Mouse (Mus musculus): Measurements from ENCODE around the gene Zfp266. TPM values are rescaled to one million over a fixed set of nuclear protein-coding genes. Genes with fewer than 3 reads are reported as not detected.
"Not testable (repeated sequence)": the region's sequence is repeated elsewhere in the genome, so short reads cannot be mapped to it uniquely, and the experiment has no call there.

Zfp266 gene
- 67.5 and 83.3 TPM in 2 replicates for total RNA-seq (2014; rRNA removed)
- 50.9 and 51.4 TPM in 2 replicates for polyA plus RNA-seq (2015; fragmentation: Nextera tagmentation; extraction: Ambion mirVana)

DNA sequence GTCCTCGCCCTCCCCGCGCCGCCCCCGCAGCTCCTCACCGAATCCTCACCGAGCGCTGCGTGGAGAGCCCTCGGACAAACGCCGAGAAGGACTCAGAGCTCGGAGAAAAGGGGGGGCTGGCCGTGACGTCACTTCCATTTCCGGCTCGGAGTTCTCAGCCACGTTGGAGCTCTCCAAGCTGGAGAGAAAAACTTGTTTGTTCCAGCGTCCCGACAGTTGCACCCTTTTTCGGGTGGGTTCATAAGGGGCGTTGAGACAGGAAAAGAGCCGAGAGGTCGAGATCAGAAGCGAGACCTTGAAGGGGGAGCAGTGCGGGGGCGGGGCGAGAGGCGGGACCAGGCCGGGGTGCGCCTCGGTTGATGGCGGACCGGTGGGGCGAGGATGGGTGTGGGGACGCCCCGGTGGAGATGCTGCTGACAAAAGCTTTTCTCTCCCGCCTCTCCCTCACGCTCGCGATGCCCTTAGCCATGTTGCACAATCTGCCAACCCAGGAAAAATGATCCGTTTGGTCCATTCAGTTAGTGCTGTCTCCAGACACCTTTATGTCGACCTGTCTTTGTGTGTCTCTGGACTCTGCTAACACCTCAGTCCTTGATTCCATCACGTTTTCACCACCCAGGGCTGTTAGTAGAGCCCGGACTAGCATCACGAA is at the start of gene Zfp266:
Gene Zfp266, minus strand, starts transcription at position 112 of the 652 bp plus-strand sequence.
- H3K4me2 ChIP-seq (ENCODE audit: low read depth, low read length), result peak within 1 kb of the TSS; percentile 88
- WGBS, result under 1% methylated on average over 45 of the region's 46 CpGs
- H3K9ac ChIP-seq (replicated peaks; ENCODE audit: low read length), result peak within 1 kb of the TSS; percentile 94
- H3K27me3 ChIP-seq (ENCODE audit: insufficient read depth, low read length), result no peaks in the 10 kb centered on the region
- H3K27ac ChIP-seq, result peak within 1 kb of the TSS; percentile 97
- no peaks in the 10 kb centered on the region for H3K36me3 ChIP-seq (ENCODE audit: insufficient read depth, low read length)
- DNase-seq (ENCODE audit: low spot score) (peak; percentile 95), ATAC-seq (peak; percentile 96)
- H3K4me1 ChIP-seq (ENCODE audit: insufficient read depth, low read length), result peaks cover 17% of the 10 kb centered on the region
- peak within 1 kb of the TSS; percentile 87 for H3K4me3 ChIP-seq (ENCODE audit: low read length)
- no peaks in the 10 kb centered on the region for H3K9me3 ChIP-seq (ENCODE audit: low read length)
- TF ChIP-seq CTCF (IDR thresholded peaks at IDR 0.05; ENCODE audit: low read depth), result no peak

DNA sequence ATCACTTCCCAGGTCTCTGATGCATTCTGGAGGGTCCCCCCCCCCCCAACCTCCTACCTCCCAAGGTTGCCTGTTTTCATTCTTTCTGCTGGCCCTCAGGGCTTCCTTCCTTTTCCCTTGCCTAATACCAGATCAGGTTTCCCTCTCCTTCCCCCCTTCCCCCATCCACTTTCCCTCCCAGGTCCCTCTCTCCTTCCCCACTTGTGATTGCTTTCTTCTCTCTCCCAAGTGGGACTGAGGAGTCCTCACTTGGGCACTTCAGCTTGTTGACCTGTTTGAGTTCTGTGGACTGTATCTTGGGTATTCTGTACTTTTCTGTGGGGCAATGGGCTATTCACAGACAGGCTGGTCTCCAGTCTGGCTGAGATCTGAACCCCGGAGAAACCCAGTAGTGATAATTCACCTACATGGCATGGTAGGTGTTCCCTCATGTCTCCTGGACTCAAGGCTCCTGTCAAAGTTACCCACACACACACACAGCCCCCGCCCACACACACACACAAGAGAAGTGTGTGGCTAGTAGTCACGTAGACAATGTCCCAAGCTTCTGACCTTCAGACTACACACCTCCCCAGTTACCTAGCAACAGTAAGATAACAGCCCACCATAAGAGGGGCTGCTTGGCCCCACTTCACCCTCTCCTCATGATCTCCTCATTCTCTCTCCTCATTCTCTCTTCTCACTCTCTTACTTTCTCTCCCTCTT is 44.3 kb upstream of the Zfp266 start:
- DNase-seq (ENCODE audit: low spot score); H3K27me3 ChIP-seq (ENCODE audit: insufficient read depth, low read length); H3K36me3 ChIP-seq (ENCODE audit: insufficient read depth, low read length); H3K9ac ChIP-seq (replicated peaks; ENCODE audit: low read length); H3K4me1 ChIP-seq (ENCODE audit: insufficient read depth, low read length); H3K4me3 ChIP-seq (ENCODE audit: low read length); H3K9me3 ChIP-seq (ENCODE audit: low read length); H3K4me2 ChIP-seq (ENCODE audit: low read depth, low read length); ATAC-seq; H3K27ac ChIP-seq: not testable (repeated sequence)
- 66% methylated on average over 3 of the region's 3 CpGs for WGBS

- no peak overlapping the region for H3K9ac ChIP-seq (replicated peaks; ENCODE audit: low read length)
- no peaks in the 10 kb centered on the region for H3K36me3 ChIP-seq (ENCODE audit: insufficient read depth, low read length)
- no peak for TF ChIP-seq CTCF (IDR thresholded peaks at IDR 0.05; ENCODE audit: low read depth)
- no peaks in the 10 kb centered on the region for H3K27me3 ChIP-seq (ENCODE audit: insufficient read depth, low read length)
- ATAC-seq (no peak), DNase-seq (ENCODE audit: low spot score) (no peak)
- no peak overlapping the region for H3K4me3 ChIP-seq (ENCODE audit: low read length)
- H3K4me2 ChIP-seq (ENCODE audit: low read depth, low read length), result no peak overlapping the region
- H3K9me3 ChIP-seq (ENCODE audit: low read length), result no peaks in the 10 kb centered on the region
- no peak overlapping the region for H3K27ac ChIP-seq
- no peaks in the 10 kb centered on the region for H3K4me1 ChIP-seq (ENCODE audit: insufficient read depth, low read length)
- 81% methylated on average over 5 of the region's 5 CpGs for WGBS
Measured at GRCm38 (mm10) chr9:20562177-20562576, 41.0 kb upstream of the Zfp266 start.

- no peak overlapping the region for H3K4me2 ChIP-seq (ENCODE audit: low read depth, low read length)
- no peak overlapping the region for H3K4me3 ChIP-seq (ENCODE audit: low read length)
- no peaks in the 10 kb centered on the region for H3K4me1 ChIP-seq (ENCODE audit: insufficient read depth, low read length)
- TF ChIP-seq CTCF (IDR thresholded peaks at IDR 0.05; ENCODE audit: low read depth), result no peak
- DNase-seq (ENCODE audit: low spot score) (no peak), ATAC-seq (no peak)
- no peak overlapping the region for H3K9ac ChIP-seq (replicated peaks; ENCODE audit: low read length)
- 82% methylated on average over 1 of the region's 1 CpGs for WGBS
- H3K27ac ChIP-seq, result no peak overlapping the region
- H3K36me3 ChIP-seq (ENCODE audit: insufficient read depth, low read length), result no peaks in the 10 kb centered on the region
- H3K9me3 ChIP-seq (ENCODE audit: low read length), result no peaks in the 10 kb centered on the region
- H3K27me3 ChIP-seq (ENCODE audit: insufficient read depth, low read length), result no peaks in the 10 kb centered on the region
Measured at GRCm38 (mm10) chr9:20552698-20553097, 31.5 kb upstream of the Zfp266 start.

- H3K9me3 ChIP-seq (ENCODE audit: low read length), result no peaks in the 10 kb centered on the region
- WGBS, result 63% methylated on average over 5 of the region's 5 CpGs
- H3K9ac ChIP-seq (replicated peaks; ENCODE audit: low read length), result no peak overlapping the region
- no peaks in the 10 kb centered on the region for H3K36me3 ChIP-seq (ENCODE audit: insufficient read depth, low read length)
- no peaks in the 10 kb centered on the region for H3K4me1 ChIP-seq (ENCODE audit: insufficient read depth, low read length)
- TF ChIP-seq CTCF (IDR thresholded peaks at IDR 0.05; ENCODE audit: low read depth), result no peak
- no peak for ATAC-seq
- no peaks in the 10 kb centered on the region for H3K27me3 ChIP-seq (ENCODE audit: insufficient read depth, low read length)
- DNase-seq (ENCODE audit: low spot score), result no peak
- no peak overlapping the region for H3K4me3 ChIP-seq (ENCODE audit: low read length)
- no peak overlapping the region for H3K27ac ChIP-seq
- H3K4me2 ChIP-seq (ENCODE audit: low read depth, low read length), result no peak overlapping the region
Measured at GRCm38 (mm10) chr9:20551781-20552275, 30.6 kb upstream of the Zfp266 start.

DNA sequence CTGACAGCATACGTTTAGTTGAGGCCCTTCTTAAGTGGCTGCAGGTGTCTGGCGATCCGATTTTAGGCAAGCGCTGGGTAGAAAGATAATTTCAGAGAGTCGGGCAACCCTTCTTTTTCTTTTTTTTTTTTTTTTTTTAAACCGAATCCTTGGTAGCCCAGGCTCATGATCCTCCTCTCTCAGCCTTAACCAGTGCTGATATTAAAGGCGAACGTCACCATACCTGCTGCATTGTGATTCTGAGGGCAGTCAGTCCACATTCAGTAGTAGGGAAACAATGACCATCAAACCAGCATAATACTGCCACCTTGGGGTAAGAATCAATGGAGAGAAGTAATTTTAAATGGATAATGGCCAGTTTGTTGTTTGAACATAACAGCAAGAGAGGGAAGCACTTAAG is 23.9 kb upstream of the Zfp266 start:
- peak overlapping the region; percentile 42 for H3K4me3 ChIP-seq (ENCODE audit: low read length)
- DNase-seq (ENCODE audit: low spot score) (peak; percentile 68), ATAC-seq (0 out of 2 replicates have a peak, but pooled peaks have one; percentile 42)
- 21% methylated on average over 8 of the region's 8 CpGs for WGBS
- no peaks in the 10 kb centered on the region for H3K27me3 ChIP-seq (ENCODE audit: insufficient read depth, low read length)
- peak overlapping the region; percentile 88 for H3K27ac ChIP-seq
- TF ChIP-seq CTCF (IDR thresholded peaks at IDR 0.05; ENCODE audit: low read depth), result peak; percentile 62
- H3K9me3 ChIP-seq (ENCODE audit: low read length), result no peaks in the 10 kb centered on the region
- H3K4me1 ChIP-seq (ENCODE audit: insufficient read depth, low read length), result no peaks in the 10 kb centered on the region
- peak overlapping the region; percentile 68 for H3K9ac ChIP-seq (replicated peaks; ENCODE audit: low read length)
- peak overlapping the region; percentile 75 for H3K4me2 ChIP-seq (ENCODE audit: low read depth, low read length)
- no peaks in the 10 kb centered on the region for H3K36me3 ChIP-seq (ENCODE audit: insufficient read depth, low read length)
